Mouse (Mus musculus) erythroblast, embryonic 14.5 days (primary cell): ENCODE measurements around the gene Ifit1. TPM values are rescaled to one million over a fixed set of nuclear protein-coding genes. Genes with fewer than 3 reads are reported as not detected.

Source experiments
- H3K27me3 ChIP-seq: 2 replicates; pipeline ENCODE4 v1.6.1; 2012; ENCODE audit warnings: inconsistent platforms; ENCODE audit not compliant: control insufficient read depth
- H3K36me3 ChIP-seq: 2 replicates; pipeline ENCODE4 v1.6.1; 2012; ENCODE audit warnings: mild to moderate bottlenecking, inconsistent platforms; ENCODE audit not compliant: control insufficient read depth
- H3K4me1 ChIP-seq: 2 replicates; pipeline ENCODE4 v1.6.1; 2012; ENCODE audit warnings: inconsistent platforms; ENCODE audit not compliant: control insufficient read depth
- H3K4me3 ChIP-seq: replicated peaks from 2 replicates; pipeline ENCODE3; 2012; ENCODE audit warnings: moderate library complexity, mild to moderate bottlenecking, inconsistent platforms
- H3K9me3 ChIP-seq: 2 replicates; pipeline ENCODE4 v1.6.1; 2012; ENCODE audit warnings: low read length, inconsistent platforms, mixed read lengths; ENCODE audit not compliant: control insufficient read depth
- GATA1 ChIP-seq: IDR thresholded peaks from 2 replicates; pipeline ENCODE4 v1.6.1; 2012; ENCODE audit warnings: low read length, inconsistent platforms, mixed read lengths
- TAL1 ChIP-seq: IDR thresholded peaks from 3 replicates; pipeline ENCODE4 v1.6.1; 2012; ENCODE audit warnings: low read length, inconsistent platforms, mixed read lengths
- polyA plus RNA-seq: library from polyadenylated mRNA; stranded (reverse); fragments of >175 nt; gene quantifications from 2 replicates; pipeline ENCODE4 v1.2.3, GENCODE M21; 2012

The Ifit1 gene
- polyA plus RNA-seq, 1 experiment, result not detected

DNA sequence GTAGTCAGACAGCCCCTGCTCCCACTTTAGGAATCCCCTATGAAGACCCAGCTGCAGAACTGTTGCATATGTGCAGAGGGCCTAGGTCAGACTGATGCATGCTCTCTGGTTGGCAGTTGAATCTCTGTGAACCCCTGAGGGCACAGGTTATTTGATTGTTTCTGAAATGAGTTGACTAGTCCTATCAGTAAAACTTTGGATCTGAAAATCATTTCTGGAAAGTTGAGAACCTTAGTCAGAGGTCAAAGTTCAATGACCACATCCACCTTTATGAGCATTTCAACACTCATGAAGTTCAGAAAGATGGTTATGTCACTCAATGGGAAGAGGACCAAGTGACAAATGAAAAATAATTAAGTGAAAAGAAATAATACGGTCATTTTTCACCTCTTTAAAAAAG is 44.9 kb downstream of the Ifit1 start:
- H3K9me3 ChIP-seq, result no peaks in the 10 kb centered on the region
- TF ChIP-seq TAL1, result no peak
- no peak for TF ChIP-seq GATA1
- H3K36me3 ChIP-seq, result no peaks in the 10 kb centered on the region
- no peaks in the 10 kb centered on the region for H3K27me3 ChIP-seq
- no peaks in the 10 kb centered on the region for H3K4me1 ChIP-seq
- H3K4me3 ChIP-seq, result no peak overlapping the region

DNA sequence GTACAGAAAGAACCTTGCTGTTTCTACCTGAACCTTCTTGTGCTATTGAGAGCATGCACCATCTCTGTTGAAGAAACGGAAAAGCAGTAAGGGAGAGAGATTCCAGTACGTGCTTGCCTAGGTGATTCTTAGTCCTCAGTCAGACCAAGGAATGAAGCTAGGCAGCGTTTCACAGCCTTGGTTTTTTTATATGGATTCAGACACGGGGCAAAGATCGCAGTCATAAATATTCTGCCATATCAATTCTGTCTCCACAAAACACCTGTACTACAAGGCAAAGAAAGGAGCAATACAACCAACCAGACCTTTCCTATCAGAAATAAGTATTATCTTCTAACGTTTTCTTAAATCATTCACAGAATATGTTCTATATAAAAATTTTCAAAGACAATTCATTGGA is 50.7 kb downstream of the Ifit1 start:
- Histone ChIP-seq H3K36me3 (no peaks in the 10 kb centered on the region), H3K9me3 (no peaks in the 10 kb centered on the region), H3K4me3 (no peak overlapping the region), H3K4me1 (no peaks in the 10 kb centered on the region), H3K27me3 (no peaks in the 10 kb centered on the region)
- no peak for TF ChIP-seq TAL1
- TF ChIP-seq GATA1, result no peak

DNA sequence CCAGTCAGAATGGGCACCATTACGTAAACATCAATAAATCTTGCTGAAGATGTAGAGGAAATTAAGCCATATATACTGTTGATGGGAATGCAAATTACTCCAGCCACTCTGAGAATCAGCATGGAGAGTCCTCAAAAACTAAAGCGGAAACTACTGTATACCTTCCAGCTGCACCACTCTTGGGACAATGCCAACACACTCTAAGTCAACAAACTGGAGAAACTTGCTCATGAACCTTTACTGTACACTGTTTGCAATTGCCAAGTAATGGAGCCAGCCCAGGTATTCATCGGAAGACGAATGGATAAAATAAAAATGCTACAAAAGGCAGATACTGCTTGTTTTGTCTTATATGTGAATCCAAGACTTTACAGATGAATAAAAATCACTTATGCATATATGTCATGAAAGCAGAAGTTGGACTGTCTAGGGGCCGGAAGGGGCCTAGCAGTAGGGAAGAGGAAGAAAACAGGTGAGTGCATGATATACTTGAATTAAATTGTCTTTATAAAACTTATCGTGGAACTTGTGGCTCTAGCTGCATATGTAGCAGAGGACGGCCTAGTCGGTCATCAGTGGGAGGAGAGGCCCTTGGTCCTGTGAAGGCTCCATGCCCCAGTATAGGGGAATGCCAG is 55.8 kb downstream of the Ifit1 start:
- Histone ChIP-seq H3K27me3 (no peaks in the 10 kb centered on the region), H3K4me3 (no peak overlapping the region), H3K36me3 (no peaks in the 10 kb centered on the region), H3K9me3 (no peaks in the 10 kb centered on the region), H3K4me1 (no peaks in the 10 kb centered on the region)
- TF ChIP-seq GATA1, result no peak
- TF ChIP-seq TAL1, result no peak

DNA sequence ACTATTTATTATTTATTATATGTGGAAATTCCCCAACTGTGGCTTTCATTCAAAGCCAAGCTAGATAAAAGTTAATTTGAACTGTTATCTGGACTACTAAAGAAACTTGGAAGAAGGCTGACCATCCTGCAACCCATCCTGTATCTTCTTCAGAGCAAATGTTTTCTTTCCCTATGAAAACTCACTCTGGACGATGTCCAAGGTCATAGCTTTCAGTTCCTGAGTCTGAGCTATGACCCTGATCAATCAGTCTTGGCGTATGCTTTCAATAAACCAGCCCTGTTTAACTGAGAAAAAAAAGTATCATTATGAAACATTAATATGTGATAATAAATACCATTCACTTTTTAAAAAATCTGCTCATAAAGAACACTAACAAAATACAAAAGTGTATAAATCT is 56.8 kb downstream of the Ifit1 start:
- Histone ChIP-seq H3K27me3 (no peaks in the 10 kb centered on the region), H3K4me1 (no peaks in the 10 kb centered on the region), H3K4me3 (no peak overlapping the region), H3K36me3 (no peaks in the 10 kb centered on the region), H3K9me3 (no peaks in the 10 kb centered on the region)
- TF ChIP-seq GATA1 (no peak), TAL1 (no peak)

DNA sequence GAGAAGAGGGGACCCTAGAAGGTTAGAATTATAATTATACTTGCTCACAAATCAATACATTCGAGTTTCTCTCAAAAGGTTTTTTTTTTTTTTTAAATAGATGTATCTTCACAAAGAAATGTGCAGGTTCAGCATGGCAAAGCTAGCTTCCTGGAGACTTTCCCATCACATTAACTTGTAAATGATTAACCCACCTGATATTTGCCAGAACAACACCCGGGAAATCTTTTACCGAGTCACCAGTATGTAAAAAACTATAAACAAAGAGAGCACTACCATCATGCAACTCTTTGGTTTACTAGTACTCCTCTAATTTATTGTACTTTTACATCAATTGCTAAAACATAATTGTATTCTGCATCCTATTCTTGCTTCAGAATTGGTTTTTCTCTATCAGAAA is 57.8 kb downstream of the Ifit1 start:
- no peaks in the 10 kb centered on the region for H3K4me1 ChIP-seq
- TF ChIP-seq TAL1 (no peak), GATA1 (no peak)
- H3K36me3 ChIP-seq, result no peaks in the 10 kb centered on the region
- H3K27me3 ChIP-seq, result no peaks in the 10 kb centered on the region
- no peaks in the 10 kb centered on the region for H3K9me3 ChIP-seq
- no peak overlapping the region for H3K4me3 ChIP-seq

DNA sequence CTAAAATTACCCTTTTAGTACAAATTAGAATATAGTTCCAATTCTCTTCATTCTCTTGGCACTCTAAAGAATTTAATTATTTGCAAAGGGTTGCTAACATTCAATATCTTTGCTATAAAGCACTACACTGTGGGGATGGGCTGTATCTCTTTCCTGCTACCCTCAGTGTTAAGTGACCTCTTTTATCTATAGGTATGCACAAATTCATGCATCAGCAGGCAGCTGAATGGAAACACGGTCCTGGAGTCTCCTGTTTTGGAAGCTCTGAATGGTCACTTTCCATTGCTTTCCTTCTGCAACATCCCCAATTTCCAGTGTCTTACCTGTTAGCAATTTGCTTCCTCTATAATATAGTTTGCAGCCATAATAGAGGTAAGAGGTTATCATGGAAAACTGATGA is 58.2 kb downstream of the Ifit1 start:
- no peaks in the 10 kb centered on the region for H3K27me3 ChIP-seq
- no peak overlapping the region for H3K4me3 ChIP-seq
- H3K9me3 ChIP-seq, result no peaks in the 10 kb centered on the region
- H3K4me1 ChIP-seq, result no peaks in the 10 kb centered on the region
- H3K36me3 ChIP-seq, result no peaks in the 10 kb centered on the region
- TF ChIP-seq TAL1 (no peak), GATA1 (no peak)

DNA sequence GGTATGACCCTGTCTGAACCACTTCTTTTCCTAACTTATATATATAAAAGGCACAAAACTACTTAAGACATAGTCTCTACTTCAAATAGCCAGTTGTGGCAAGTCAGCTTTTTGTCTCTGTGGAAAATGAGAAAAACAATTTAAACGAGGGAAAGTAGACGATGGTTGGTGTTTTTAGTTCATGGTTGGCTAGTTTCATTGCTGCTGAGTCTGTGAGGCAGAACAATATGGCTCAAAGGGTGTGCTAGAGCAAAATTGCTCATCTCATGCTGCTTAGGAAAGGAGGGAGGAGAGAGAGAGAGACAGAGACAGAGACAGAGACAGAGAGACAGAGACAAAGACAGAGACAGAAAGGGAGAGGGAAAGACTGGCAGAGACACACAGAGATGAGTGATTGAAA is 58.6 kb downstream of the Ifit1 start:
- Histone ChIP-seq H3K4me3 (no peak overlapping the region), H3K9me3 (no peaks in the 10 kb centered on the region), H3K4me1 (no peaks in the 10 kb centered on the region), H3K36me3 (no peaks in the 10 kb centered on the region), H3K27me3 (no peaks in the 10 kb centered on the region)
- TF ChIP-seq TAL1 (no peak), GATA1 (no peak)

Other genes starting within 250 kb of the Ifit1 start
- not detected in 2 replicates for gene Ch25h, start 165.7 kb upstream of the Ifit1 start, polyA plus RNA-seq
- 0.02 and 0.03 TPM in 2 replicates for gene Lipa, start 113.4 kb upstream of the Ifit1 start, polyA plus RNA-seq
- gene Ifit2, start 90.2 kb upstream of the Ifit1 start, polyA plus RNA-seq, result 0.01 TPM in 2 replicates
- gene Ifit3, start 57.3 kb upstream of the Ifit1 start, polyA plus RNA-seq, result 0.04 TPM in 1 of 2 replicates, not detected in the other
- 0.01 TPM in 1 of 2 replicates, not detected in the other for gene Ifit1bl1, start 38.9 kb upstream of the Ifit1 start, polyA plus RNA-seq
- 0.04 TPM in 1 of 2 replicates, not detected in the other for gene Ifit3b, start 32.9 kb upstream of the Ifit1 start, polyA plus RNA-seq
- not detected in 2 replicates for gene Ifit1bl2, start 128 bp upstream of the Ifit1 start, polyA plus RNA-seq
- not detected in 2 replicates for gene Slc16a12, start 106.4 kb downstream of the Ifit1 start, polyA plus RNA-seq
- gene Pank1, start 238.6 kb downstream of the Ifit1 start, polyA plus RNA-seq, result 0.01 TPM in 1 of 2 replicates, not detected in the other